Mouse (Mus musculus) hindbrain, embryonic 15.5 days (tissue): ENCODE measurements around the gene Cers1. TPM values are rescaled to one million over a fixed set of nuclear protein-coding genes. Genes with fewer than 3 reads are reported as not detected.

Experiments used
- ATAC-seq: fragments of 200-750 bp; cut with Nextera tagmentation; 2 replicates; pipeline ENCODE4 v1.8.0; 2017; ENCODE audit warnings: low read depth, moderate number of reproducible peaks, moderate TSS enrichment; ENCODE audit not compliant: low FRiP score
- H3K27ac ChIP-seq: fragments of 300-500 bp; sonication (generic); replicated peaks from 2 replicates; pipeline ENCODE4 v1.5.1; 2015; ENCODE audit warnings: mild to moderate bottlenecking, inconsistent platforms
- H3K27me3 ChIP-seq: fragments of 300-500 bp; sonication (generic); 2 replicates; pipeline ENCODE4 v1.6.1; 2015; ENCODE audit warnings: control low read depth, inconsistent platforms
- H3K36me3 ChIP-seq: fragments of 300-500 bp; sonication (generic); 2 replicates; pipeline ENCODE4 v1.6.1; 2015; ENCODE audit warnings: control low read depth, inconsistent platforms
- H3K4me1 ChIP-seq: fragments of 300-500 bp; sonication (generic); replicated peaks from 2 replicates; pipeline ENCODE4 v1.6.1; 2015; ENCODE audit warnings: control low read depth, inconsistent platforms
- H3K4me2 ChIP-seq: fragments of 300-500 bp; sonication (generic); 2 replicates; pipeline ENCODE4 v1.6.1; 2015; ENCODE audit warnings: moderate library complexity, mild to moderate bottlenecking, inconsistent platforms
- H3K4me3 ChIP-seq: fragments of 300-500 bp; sonication (generic); 2 replicates; pipeline ENCODE4 v1.5.1; 2015; ENCODE audit warnings: mild to moderate bottlenecking, inconsistent platforms
- H3K9ac ChIP-seq: fragments of 300-500 bp; sonication (generic); 2 replicates; pipeline ENCODE4 v1.6.1; 2015; ENCODE audit warnings: inconsistent platforms
- H3K9me3 ChIP-seq: fragments of 300-500 bp; sonication (generic); 2 replicates; pipeline ENCODE4 v1.6.1; 2016; ENCODE audit warnings: control low read depth, inconsistent platforms
- WGBS: fragments of 180-500 bp; shearing (Covaris S2); methylation state at CpG from one replicate; pipeline ENCODE4 v1.1.7; 2015; 5-methylcytosine and 5-hydroxymethylcytosine counted together
- polyA plus RNA-seq: library from polyadenylated mRNA; unstranded; fragments of >200 nt; fragmentation: Nextera tagmentation; extraction: Ambion mirVana; gene quantifications from 2 replicates; pipeline ENCODE4 v1.2.1, GENCODE M21; 2015

Cers1 gene
- polyA plus RNA-seq, 1 experiment from 2014 or later, result 43.2 TPM

- H3K27me3 ChIP-seq, result no peaks in the 10 kb centered on the region
- H3K4me1 ChIP-seq, result peaks cover 40% of the 10 kb centered on the region
- H3K4me3 ChIP-seq, result peak overlapping the region; percentile 76; the same call in 1 of the 2 replicates
- H3K9ac ChIP-seq, result no peak overlapping the region
- no peak for ATAC-seq
- peak overlapping the region; percentile 88 for H3K27ac ChIP-seq
- peaks cover 37% of the 10 kb centered on the region for H3K36me3 ChIP-seq
- 87% methylated on average over 5 of the region's 5 CpGs for WGBS
- peak overlapping the region; percentile 85 for H3K4me2 ChIP-seq
- H3K9me3 ChIP-seq, result no peaks in the 10 kb centered on the region
Observed at GRCm38 (mm10) chr8:70317872-70318271, 2.3 kb downstream of the Cers1 start.

GRCm38 (mm10) chr8:70323716-70324115, 8.1 kb downstream of the Cers1 start:
- WGBS, result 97% methylated on average over 3 of the region's 3 CpGs
- Histone ChIP-seq H3K36me3 (peaks cover 61% of the 10 kb centered on the region), H3K4me1 (no peaks in the 10 kb centered on the region), H3K27ac (no peak overlapping the region), H3K9ac (no peak overlapping the region), H3K4me2 (no peak overlapping the region), H3K27me3 (no peaks in the 10 kb centered on the region), H3K4me3 (no peak overlapping the region), H3K9me3 (no peaks in the 10 kb centered on the region)
- ATAC-seq, result no peak

- Histone ChIP-seq H3K4me3 (no peak overlapping the region), H3K9ac (no peak overlapping the region), H3K9me3 (no peaks in the 10 kb centered on the region), H3K27ac (no peak overlapping the region), H3K27me3 (no peaks in the 10 kb centered on the region), H3K4me2 (no peak overlapping the region), H3K4me1 (peaks cover 25% of the 10 kb centered on the region), H3K36me3 (peaks cover 51% of the 10 kb centered on the region)
- no peak for ATAC-seq
- WGBS, result 93% methylated on average over 6 of the region's 6 CpGs
Observed at GRCm38 (mm10) chr8:70327512-70327911, 11.9 kb downstream of the Cers1 start.

- H3K4me3 ChIP-seq, result no peak within 1 kb of the TSS
Observed at GRCm38 (mm10) chr8:70329124-70329834, 13.7 kb downstream of the Cers1 start, which contains the start of gene Gdf1. Gene Gdf1 (plus strand): TSS chr8:70329817.

GRCm38 (mm10) chr8:70329835-70330740, 14.5 kb downstream of the Cers1 start:
- Histone ChIP-seq H3K4me2 (0 out of 2 replicates have a peak overlapping the region, but pooled peaks have one; percentile 5), H3K27ac (peak overlapping the region; percentile 18; the same call in 1 of the 2 replicates), H3K4me1 (peaks cover 25% of the 10 kb centered on the region), H3K27me3 (no peaks in the 10 kb centered on the region), H3K9ac (no peak overlapping the region), H3K36me3 (peaks cover 54% of the 10 kb centered on the region), H3K4me3 (no peak overlapping the region), H3K9me3 (no peaks in the 10 kb centered on the region)
- ATAC-seq, result 0 out of 2 replicates have a peak, but pooled peaks have one; percentile 1
- WGBS, result 8% methylated on average over 45 of the region's 45 CpGs

More at GRCm38 (mm10) chr8:70329124-70329834, 13.7 kb downstream of the Cers1 start, which contains the start of gene Gdf1:
- Histone ChIP-seq H3K9me3 (no peaks in the 10 kb centered on the region), H3K4me2 (0 out of 2 replicates have a peak within 1 kb of the TSS, but pooled peaks have one; percentile 5), H3K4me1 (peaks cover 25% of the 10 kb centered on the region), H3K27me3 (no peaks in the 10 kb centered on the region), H3K27ac (peak within 1 kb of the TSS; percentile 18), H3K9ac (no peak within 1 kb of the TSS), H3K36me3 (peaks cover 53% of the 10 kb centered on the region)
- 28% methylated on average over 14 of the region's 14 CpGs for WGBS
- no peak for ATAC-seq

GRCm38 (mm10) chr8:70330741-70331364, 15.3 kb downstream of the Cers1 start:
- Histone ChIP-seq H3K9me3 (no peaks in the 10 kb centered on the region), H3K27me3 (no peaks in the 10 kb centered on the region), H3K4me1 (peaks cover 25% of the 10 kb centered on the region), H3K36me3 (peaks cover 57% of the 10 kb centered on the region), H3K9ac (no peak overlapping the region), H3K27ac (peak overlapping the region; percentile 18), H3K4me3 (no peak overlapping the region), H3K4me2 (0 out of 2 replicates have a peak overlapping the region, but pooled peaks have one; percentile 5)
- peak; percentile 72 for ATAC-seq
- WGBS, result 23% methylated on average over 53 of the region's 53 CpGs

GRCm38 (mm10) chr8:70331526-70331925, 16.0 kb downstream of the Cers1 start:
- H3K27me3 ChIP-seq, result no peaks in the 10 kb centered on the region
- H3K9me3 ChIP-seq, result no peaks in the 10 kb centered on the region
- H3K4me1 ChIP-seq, result peaks cover 25% of the 10 kb centered on the region
- no peak for ATAC-seq
- 62% methylated on average over 19 of the region's 19 CpGs for WGBS
- H3K27ac ChIP-seq, result no peak overlapping the region
- peaks cover 59% of the 10 kb centered on the region for H3K36me3 ChIP-seq
- no peak overlapping the region for H3K4me3 ChIP-seq
- H3K4me2 ChIP-seq, result no peak overlapping the region
- H3K9ac ChIP-seq, result no peak overlapping the region

GRCm38 (mm10) chr8:70332070-70332877, 16.7 kb downstream of the Cers1 start:
- 0 out of 2 replicates have a peak overlapping the region, but pooled peaks have one; percentile 9 for H3K9ac ChIP-seq
- 22% methylated on average over 41 of the region's 41 CpGs for WGBS
- peak; percentile 76 for ATAC-seq
- H3K9me3 ChIP-seq, result no peaks in the 10 kb centered on the region
- H3K4me3 ChIP-seq, result no peak overlapping the region
- peaks cover 65% of the 10 kb centered on the region for H3K36me3 ChIP-seq
- H3K4me2 ChIP-seq, result no peak overlapping the region
- H3K27ac ChIP-seq, result peak overlapping the region; percentile 51; the same call in 1 of the 2 replicates
- no peaks in the 10 kb centered on the region for H3K27me3 ChIP-seq
- peaks cover 25% of the 10 kb centered on the region for H3K4me1 ChIP-seq

- no peak for ATAC-seq
Observed at GRCm38 (mm10) chr8:70332878-70333202, 17.3 kb downstream of the Cers1 start.

GRCm38 (mm10) chr8:70338931-70339330, 23.4 kb downstream of the Cers1 start:
- Histone ChIP-seq H3K9ac (no peak overlapping the region), H3K27ac (no peak overlapping the region), H3K9me3 (no peaks in the 10 kb centered on the region), H3K27me3 (no peaks in the 10 kb centered on the region), H3K4me3 (no peak overlapping the region), H3K4me2 (no peak overlapping the region), H3K4me1 (0 out of 2 replicates have a peak, but pooled peaks cover 1% of the 10 kb centered on the region), H3K36me3 (peaks cover 90% of the 10 kb centered on the region)
- 95% methylated on average over 7 of the region's 7 CpGs for WGBS
- ATAC-seq, result no peak

More at GRCm38 (mm10) chr8:70332878-70333202, 17.3 kb downstream of the Cers1 start:
- peaks cover 69% of the 10 kb centered on the region for H3K36me3 ChIP-seq
- H3K9me3 ChIP-seq, result no peaks in the 10 kb centered on the region
- 96% methylated on average over 6 of the region's 6 CpGs for WGBS
- H3K27ac ChIP-seq, result no peak overlapping the region
- no peak overlapping the region for H3K4me2 ChIP-seq
- no peak overlapping the region for H3K4me3 ChIP-seq
- H3K27me3 ChIP-seq, result no peaks in the 10 kb centered on the region
- no peak overlapping the region for H3K9ac ChIP-seq
- H3K4me1 ChIP-seq, result peaks cover 25% of the 10 kb centered on the region

- Histone ChIP-seq H3K4me2 (no peak overlapping the region), H3K4me3 (no peak overlapping the region), H3K9me3 (no peaks in the 10 kb centered on the region), H3K9ac (no peak overlapping the region), H3K27me3 (no peaks in the 10 kb centered on the region), H3K27ac (no peak overlapping the region), H3K36me3 (peaks cover 73% of the 10 kb centered on the region), H3K4me1 (0 out of 2 replicates have a peak, but pooled peaks cover 4% of the 10 kb centered on the region)
- WGBS, result 94% methylated on average over 7 of the region's 7 CpGs
- no peak for ATAC-seq
Observed at GRCm38 (mm10) chr8:70340659-70341058, 25.1 kb downstream of the Cers1 start.
